Mouse (Mus musculus): ENCODE data around the gene 4930590J08Rik. TPM values are rescaled to one million over a fixed set of nuclear protein-coding genes. Genes with fewer than 3 reads are reported as not detected.

The 4930590J08Rik gene
- 6.7 TPM for total RNA-seq (2023)

GRCm38 (mm10) chr6:91902509-91902908 lies at the start of gene 4930590J08Rik:
TSS of gene 4930590J08Rik (plus strand) at chr6:91902809.

DNA sequence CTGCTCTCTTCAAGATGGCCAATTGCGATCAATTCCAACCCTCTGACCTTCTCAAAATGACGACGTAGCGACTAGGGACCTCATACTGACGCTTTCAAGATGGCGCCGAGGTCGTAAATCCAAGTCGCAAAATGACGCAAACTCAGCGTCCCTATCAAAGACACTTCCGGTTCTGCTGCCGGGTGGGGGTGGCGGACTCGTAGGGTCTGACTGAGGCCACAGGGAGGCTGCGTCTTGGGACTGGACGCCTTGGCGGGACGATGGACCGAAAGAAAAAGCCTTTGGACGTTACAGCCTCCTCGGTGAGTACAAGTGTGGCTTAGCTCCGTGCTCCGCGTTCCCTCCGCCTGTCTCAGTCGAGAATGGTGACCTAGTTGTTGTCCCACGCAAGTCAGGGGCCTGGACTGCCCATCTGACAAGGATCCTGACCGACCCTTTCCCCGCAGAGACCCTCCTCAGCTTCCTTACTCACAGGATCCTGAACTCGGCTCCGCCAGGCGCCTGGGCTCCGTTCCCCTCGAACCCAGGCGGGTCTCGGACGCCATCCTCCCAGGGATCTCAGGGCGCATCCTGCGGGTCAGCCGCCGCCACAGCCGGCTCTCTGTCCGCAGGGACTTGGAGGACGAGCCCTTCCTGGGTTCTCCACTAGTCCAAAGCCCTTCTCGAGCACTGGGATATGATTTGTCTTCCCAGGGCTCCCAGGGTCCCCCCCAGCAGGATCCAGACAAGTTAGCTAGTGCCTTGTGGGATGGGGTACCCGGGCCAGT lies 24.5 kb upstream of the 4930590J08Rik start, which contains the start of gene Ccdc174:
Gene Ccdc174 (plus strand): TSS at position 169 of the 767 bp plus-strand sequence.

DNA sequence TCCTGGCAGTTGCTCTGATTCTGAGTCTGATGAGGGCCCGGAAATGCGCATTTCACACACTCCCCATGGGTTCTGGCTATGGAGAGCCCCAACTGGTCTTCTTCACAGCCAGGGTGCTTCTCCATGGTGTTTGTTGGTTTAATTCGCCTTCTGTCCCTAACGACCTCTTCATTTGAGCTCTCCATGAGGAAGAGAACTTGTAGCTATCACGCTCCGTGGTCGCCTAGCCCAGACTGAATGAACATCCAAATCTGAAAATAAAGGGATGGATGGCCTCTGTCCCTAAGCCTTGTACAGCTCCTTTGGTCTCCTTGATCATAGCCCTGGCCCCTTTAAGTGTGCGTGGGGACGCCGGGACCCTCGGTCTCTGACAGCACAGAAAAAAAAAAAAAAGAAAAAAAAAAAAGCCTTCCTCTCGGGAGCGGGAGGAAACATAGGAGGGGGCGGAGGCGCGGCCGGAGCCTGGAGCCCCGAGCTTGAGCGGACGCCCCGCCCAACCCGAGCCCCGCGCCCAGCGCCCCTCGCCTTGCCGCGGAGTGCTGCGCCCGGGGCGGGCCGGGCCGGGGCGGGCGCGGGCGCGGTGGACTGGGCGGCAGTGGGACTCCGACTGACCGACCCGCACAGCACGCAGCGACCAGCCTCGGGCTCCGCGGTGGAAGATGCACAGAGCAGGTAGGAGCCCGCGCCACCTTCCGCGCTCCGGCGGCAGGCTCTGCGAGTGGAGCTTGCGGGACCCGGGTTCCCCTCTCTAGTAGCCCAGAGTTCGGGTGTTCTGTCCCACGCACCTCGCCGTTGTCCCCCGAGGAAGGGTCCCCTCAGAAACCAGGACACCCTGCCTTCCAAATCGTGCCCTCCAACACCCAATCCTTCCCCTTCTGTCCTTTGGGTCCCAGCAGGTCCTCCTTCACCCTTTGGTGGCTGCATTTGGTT lies 76.0 kb downstream of the 4930590J08Rik start, which contains the start of gene Fgd5:
Gene Fgd5 (plus strand): TSS at position 508 of the 930 bp plus-strand sequence.

Other genes starting within 250 kb of the 4930590J08Rik start
- 127 TPM for gene Slc6a6, start 218.8 kb upstream of the 4930590J08Rik start, total RNA-seq (2023)
- 0.34 TPM for gene Grip2, start 75.6 kb upstream of the 4930590J08Rik start, total RNA-seq (2023)
- gene Ccdc174, start 24.8 kb upstream of the 4930590J08Rik start, total RNA-seq (2023) = 43.5 TPM
- not detected for gene Fgd5, start 76.1 kb downstream of the 4930590J08Rik start, total RNA-seq (2023)
- 99.8 TPM for gene Nr2c2, start 188.6 kb downstream of the 4930590J08Rik start, total RNA-seq (2023)

Measured in CD8-positive naive resting alpha-beta T cell, adult 57 days (primary cell).